Mouse (Mus musculus) bone marrow macrophage, adult 2 months (primary cell): ENCODE results near the gene Rxrg. TPM values are rescaled to one million over a fixed set of nuclear protein-coding genes. Genes with fewer than 3 reads are reported as not detected.

Experiments
- H3K27ac ChIP-seq: 2 replicates; pipeline ENCODE4 v1.5.1; 2012; ENCODE audit warnings: low read depth, low read length; ENCODE audit not compliant: insufficient read depth
- H3K4me1 ChIP-seq: 2 replicates; pipeline ENCODE4 v1.6.1; 2012; ENCODE audit warnings: low read length; ENCODE audit not compliant: control insufficient read depth, insufficient read depth
- H3K4me3 ChIP-seq: 2 replicates; pipeline ENCODE4 v1.5.1; 2012; ENCODE audit warnings: mild to moderate bottlenecking, low read length, moderate library complexity; ENCODE audit not compliant: insufficient read depth
- CTCF ChIP-seq: IDR thresholded peaks from 2 replicates; pipeline ENCODE4 v1.5.1; 2012; ENCODE audit warnings: low read depth, mild to moderate bottlenecking, low read length, moderate library complexity
- POLR2A ChIP-seq: IDR thresholded peaks from 2 replicates; pipeline ENCODE4 v1.6.1; 2012; ENCODE audit warnings: mild to moderate bottlenecking, low read depth, low read length, borderline replicate concordance
- polyA plus RNA-seq: library from polyadenylated mRNA; stranded (reverse); fragments of >200 nt; gene quantifications from 2 replicates; pipeline ENCODE4 v1.2.4, GENCODE M21; 2012; ENCODE audit not compliant: missing spikeins, insufficient read depth, insufficient read length

The Rxrg gene
- polyA plus RNA-seq, 1 experiment = not detected

DNA sequence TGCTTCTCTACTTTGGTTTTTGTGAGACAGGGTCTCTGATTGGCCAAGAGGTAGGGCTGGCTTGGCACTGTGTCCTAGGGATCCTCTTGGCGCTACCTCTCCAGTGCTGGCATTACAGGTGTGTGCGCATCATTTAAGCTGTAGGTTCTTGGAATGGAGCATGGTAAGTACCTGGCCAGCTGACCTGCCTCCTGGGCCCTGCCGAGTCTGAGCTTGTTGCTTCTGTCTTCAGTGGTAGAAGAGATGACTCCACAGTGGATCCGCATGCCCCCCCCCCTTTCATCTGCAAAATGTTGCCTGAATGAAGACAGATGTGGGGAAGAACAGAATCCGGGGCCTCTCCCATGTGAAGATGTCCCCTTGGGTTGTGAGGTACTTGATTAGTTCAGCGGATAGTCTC is 80.9 kb downstream of the Rxrg start:
- H3K27ac ChIP-seq = no peak overlapping the region
- TF ChIP-seq CTCF (no peak), POLR2A (no peak)

DNA sequence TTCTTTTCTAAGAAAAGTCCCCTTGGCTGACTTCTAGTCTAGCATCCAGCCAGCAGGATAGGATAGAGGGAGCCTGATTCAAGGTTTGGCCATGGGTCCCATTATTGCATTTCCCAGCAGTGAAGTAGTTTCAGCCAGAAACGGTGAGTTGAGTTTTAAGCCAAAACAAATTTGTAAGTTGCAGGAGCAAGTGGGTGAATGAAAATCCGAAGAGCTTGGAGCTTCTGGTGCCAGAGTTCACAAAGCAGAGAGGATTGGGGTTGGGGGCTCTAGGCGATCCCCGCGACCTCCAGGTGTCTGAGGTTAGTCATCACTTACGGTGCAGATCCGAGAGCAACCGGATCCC is 89.8 kb downstream of the Rxrg start:
- no peaks in the 10 kb centered on the region for H3K4me1 ChIP-seq
- no peak overlapping the region for H3K27ac ChIP-seq
- TF ChIP-seq POLR2A (no peak), CTCF (no peak)
- H3K4me3 ChIP-seq = no peak overlapping the region

More for the DNA sequence above, 80.9 kb downstream of the Rxrg start:
- Histone ChIP-seq H3K4me1 (no peaks in the 10 kb centered on the region), H3K4me3 (no peak overlapping the region)

DNA sequence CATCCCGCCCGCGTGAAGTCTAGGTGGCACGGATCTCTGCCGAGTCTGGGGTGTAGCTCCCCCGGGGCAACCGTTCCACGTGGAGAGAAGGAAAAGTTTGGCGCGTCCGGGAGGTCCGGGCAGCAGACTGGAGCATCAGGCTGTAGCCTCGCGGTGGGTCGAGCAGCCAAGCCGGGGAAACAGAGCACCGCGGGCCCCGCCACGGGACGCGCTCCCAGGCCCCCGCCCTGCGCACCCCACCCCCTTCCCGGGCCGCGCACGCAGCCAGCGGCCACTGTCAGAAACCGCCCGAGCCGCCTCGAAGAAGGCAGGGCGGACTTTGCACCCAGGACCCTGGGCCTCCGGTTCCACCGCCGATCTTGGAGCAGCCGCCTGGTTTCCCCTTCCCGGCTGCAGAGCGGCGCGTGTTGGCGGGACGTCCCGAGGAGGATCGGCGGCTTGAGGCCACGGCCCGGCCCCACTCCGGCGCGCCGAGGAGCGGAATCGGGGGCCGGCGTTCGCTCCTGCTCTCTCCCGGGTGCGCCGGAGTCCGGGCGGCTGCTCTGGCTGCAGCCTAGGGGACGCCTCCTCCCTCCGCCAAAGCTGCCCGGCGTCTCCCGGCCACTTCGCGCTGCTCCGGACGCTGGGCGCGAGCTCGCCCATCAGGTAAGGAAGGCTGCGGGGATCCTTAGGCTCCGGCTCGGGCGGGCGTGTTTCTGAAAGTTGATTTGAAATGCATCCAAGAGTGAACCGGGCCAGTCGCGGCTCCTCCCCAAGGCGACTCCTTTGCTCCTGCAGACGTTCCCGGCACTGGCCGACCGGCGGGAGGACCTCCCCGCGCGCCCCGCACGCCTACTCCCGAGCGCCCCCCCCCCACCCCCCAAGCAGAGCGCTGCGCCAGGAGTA is 90.4 kb downstream of the Rxrg start:
- no peak overlapping the region for H3K27ac ChIP-seq
- TF ChIP-seq CTCF (no peak), POLR2A (no peak)
- H3K4me3 ChIP-seq = no peak overlapping the region
- H3K4me1 ChIP-seq = no peaks in the 10 kb centered on the region

DNA sequence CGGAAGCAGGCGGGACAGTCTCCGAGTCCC is 90.9 kb downstream of the Rxrg start, which contains the start of gene Lmx1a:
Gene Lmx1a (plus strand): TSS at position 6 of the 30 bp plus-strand sequence.
- Histone ChIP-seq H3K4me3 (no peak within 1 kb of the TSS), H3K4me1 (no peaks in the 10 kb centered on the region), H3K27ac (no peak within 1 kb of the TSS)
- TF ChIP-seq POLR2A (no peak), CTCF (no peak)

Other genes with a start within 250 kb of the Rxrg start
- gene Aldh9a1, start 248.4 kb upstream of the Rxrg start, polyA plus RNA-seq = 94.8 and 97.4 TPM in 2 replicates
- gene Mgst3, start 204.5 kb upstream of the Rxrg start, polyA plus RNA-seq = 42.7 and 44.5 TPM in 2 replicates
- not detected in 2 replicates for gene Lrrc52, start 131.6 kb upstream of the Rxrg start, polyA plus RNA-seq
- gene Lmx1a, start 90.9 kb downstream of the Rxrg start, polyA plus RNA-seq = not detected in 2 replicates